Mouse (Mus musculus) CD8-positive naive resting alpha-beta T cell, adult 2 months (primary cell): ENCODE measurements around the gene Gm10300.

Experiments used
- DNase-seq, 2 experiments: peaks; one replicate each; pipeline ENCODE4 v3.0.0; 2022; ENCODE audit warnings: low read depth in 2 of 2, low spot score in 2 of 2

The Gm10300 gene

DNA sequence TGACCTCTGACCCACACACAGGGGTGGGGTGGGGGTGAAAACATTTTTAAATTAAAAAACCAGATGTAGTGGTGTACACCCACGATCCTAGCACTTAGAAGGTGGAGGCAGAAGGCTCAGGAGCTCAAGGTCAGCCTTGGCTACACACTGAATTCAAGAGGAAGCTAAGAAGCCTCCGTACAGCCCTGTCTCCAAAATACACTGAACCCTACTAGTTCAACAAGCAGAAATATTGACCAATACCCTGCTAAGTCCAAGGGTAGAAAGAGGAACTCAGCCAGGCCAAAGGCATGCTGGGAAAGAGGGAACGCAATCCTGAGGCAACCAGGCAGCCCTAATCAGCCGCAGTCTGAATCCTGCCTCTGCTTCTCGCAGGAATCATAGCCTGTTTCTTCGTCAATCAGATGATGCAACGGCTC lies 3.8 kb downstream of the Gm10300 start:
- no peak for DNase-seq

- peak; percentile 44 to 61 for DNase-seq
Measured at GRCm38 (mm10) chr4:132079555-132080275, 5.2 kb downstream of the Gm10300 start.

GRCm38 (mm10) chr4:132080492-132080983 lies 6.0 kb downstream of the Gm10300 start:
- DNase-seq = no peak

DNA sequence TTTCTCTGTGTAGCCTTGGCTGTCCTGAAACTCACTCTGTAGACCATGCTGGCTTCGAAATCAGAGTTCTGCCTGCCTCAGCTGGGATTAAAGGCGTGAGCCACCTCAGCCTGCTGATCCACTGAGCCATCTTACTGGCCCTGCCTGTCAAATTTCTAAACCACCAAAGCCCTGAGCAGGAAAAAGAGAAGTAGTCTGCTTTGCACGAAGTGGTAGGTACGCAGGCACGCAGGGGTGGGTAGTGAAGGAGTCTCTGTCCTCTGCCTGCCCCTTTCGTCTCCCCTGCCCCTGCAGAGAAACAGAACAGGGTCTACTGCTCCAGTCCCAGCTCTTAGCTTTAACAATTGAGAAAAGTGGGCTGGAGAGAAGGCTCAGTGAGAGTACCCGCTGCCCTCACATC lies 10.6 kb downstream of the Gm10300 start:
- no peak for DNase-seq

DNA sequence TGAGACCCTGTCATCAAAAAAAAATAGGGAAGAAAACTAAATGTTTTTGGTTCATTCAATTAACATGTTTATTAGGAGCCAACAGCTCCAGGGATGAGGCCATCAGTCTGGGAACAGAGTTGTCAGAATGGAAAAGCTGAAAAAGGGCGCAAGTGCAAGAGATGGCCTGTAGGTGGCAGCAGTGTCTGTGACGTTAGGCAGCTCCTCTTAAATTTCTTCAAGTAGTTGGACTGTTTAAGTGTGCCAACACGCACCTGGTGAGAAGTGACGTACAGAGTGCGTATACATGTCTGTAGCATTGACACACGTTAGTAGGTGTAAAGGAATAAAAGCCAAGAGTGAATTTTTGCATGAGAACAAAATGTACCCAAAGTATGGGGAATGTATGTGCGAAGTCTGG lies 14.4 kb downstream of the Gm10300 start:
- DNase-seq = peak; percentile 24 to 44

GRCm38 (mm10) chr4:132093136-132093535 lies 18.6 kb downstream of the Gm10300 start:
- DNase-seq = no peak

DNA sequence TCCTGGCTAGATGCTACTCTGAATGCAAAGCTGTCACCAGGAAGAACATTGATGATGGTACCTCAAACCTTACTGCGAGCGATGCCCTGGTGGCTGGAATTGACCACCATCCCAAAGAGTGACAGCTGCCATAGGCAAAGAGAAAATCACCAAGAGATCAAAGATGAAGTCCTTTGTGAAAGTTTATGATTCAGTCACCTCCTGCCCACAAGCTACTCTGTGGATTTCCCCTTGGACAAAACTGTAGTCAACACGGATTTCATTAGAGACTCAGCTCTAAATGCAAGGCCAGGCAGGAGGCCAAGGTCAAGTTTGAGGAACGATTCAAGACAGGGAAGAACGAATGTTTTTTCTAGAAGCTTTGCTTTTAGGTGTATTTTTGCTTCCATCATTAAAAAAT lies 19.4 kb downstream of the Gm10300 start:
- no peak for DNase-seq

DNA sequence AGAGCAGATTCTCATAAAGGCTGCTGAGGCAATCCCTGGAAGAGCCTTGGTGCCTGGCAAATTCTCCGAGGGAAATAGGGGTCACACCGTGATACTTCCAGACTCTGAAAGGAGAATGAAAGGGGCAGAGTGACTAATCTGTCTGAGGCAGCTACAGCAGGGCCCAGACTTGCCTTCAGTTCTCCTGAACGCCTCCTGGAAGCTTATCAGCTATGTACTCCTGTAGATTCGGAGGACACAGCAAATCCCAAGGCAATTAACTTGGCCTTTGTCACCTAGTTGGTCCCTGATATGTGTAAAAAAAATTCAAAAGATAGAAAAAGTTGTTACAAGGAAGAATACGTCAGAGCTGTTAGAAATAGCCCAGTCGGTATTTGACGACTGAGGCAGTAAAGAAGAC lies 20.5 kb downstream of the Gm10300 start:
- no peak for DNase-seq

- no peak for DNase-seq
Measured at GRCm38 (mm10) chr4:132099548-132099947, 25.1 kb downstream of the Gm10300 start.

GRCm38 (mm10) chr4:132101152-132101551 lies 26.7 kb downstream of the Gm10300 start:
- no peak for DNase-seq

DNA sequence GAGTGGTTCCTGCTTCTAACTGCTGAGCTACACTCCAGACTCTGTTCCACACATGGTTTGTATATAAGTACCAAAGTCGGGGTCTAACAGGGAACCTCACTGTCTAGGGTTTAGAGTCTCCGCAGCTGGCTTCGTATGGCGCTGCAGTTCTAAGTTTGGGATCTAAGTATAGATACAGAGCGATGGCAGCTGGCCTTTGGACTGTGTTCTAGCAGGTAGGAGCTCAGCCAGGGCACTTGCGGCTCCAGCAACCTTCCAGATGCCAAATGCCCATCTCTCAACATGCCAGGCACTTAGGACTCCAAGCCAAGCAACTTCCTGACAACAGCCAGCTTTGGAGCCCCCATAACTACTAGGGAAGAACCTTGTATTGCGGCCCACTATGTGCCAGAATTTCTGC lies 33.7 kb downstream of the Gm10300 start:
- no peak for DNase-seq

- DNase-seq = no peak
Measured at GRCm38 (mm10) chr4:132111227-132111626, 36.7 kb downstream of the Gm10300 start.

DNA sequence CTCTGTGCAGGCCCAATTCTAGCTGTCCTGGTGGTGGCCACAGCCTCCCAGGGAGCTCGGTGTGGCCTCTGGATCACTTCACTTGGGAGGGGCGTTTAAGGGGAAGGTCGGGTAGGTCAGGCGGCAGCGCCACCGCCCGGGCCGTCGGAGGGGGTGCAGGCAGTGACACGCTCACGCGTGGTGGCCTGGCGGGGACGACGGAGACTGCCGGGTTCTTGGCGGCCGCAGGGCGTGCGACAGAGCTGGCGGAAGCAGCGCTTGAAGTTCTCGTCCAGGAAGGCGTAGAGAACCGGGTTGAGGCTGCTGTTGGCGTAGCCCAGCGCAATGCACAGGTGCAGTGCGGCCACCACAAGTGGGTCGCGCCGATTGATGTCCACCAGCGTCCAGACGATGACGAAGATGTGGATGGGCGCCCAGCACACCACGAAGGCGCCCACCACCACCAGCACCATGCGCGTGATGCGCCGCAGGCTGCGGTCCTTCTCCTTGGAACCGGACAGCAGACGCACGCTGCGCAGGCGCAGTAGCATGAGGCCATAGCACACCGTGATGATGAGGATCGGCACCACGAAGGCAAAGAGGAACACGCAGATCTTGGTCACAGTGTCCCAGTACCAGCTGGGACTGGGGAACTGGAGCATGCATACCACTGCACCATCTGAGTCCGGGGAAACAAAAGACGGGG lies 39.1 kb downstream of the Gm10300 start:
- DNase-seq = no peak

- DNase-seq = no peak
Measured at GRCm38 (mm10) chr4:132116315-132116714, 41.8 kb downstream of the Gm10300 start.

GRCm38 (mm10) chr4:132119566-132119965 lies 45.1 kb downstream of the Gm10300 start:
- DNase-seq = no peak

- DNase-seq = no peak
Measured at GRCm38 (mm10) chr4:132121674-132122073, 47.2 kb downstream of the Gm10300 start.

GRCm38 (mm10) chr4:132123166-132123565 lies 48.7 kb downstream of the Gm10300 start:
- no peak for DNase-seq
